Mouse (Mus musculus): ENCODE data around the gene Gimap7. TPM values are rescaled to one million over a fixed set of nuclear protein-coding genes. Genes with fewer than 3 reads are reported as not detected.

Gene Gimap7
- polyA plus RNA-seq, 1 experiment from 2014 or later: not detected

DNA sequence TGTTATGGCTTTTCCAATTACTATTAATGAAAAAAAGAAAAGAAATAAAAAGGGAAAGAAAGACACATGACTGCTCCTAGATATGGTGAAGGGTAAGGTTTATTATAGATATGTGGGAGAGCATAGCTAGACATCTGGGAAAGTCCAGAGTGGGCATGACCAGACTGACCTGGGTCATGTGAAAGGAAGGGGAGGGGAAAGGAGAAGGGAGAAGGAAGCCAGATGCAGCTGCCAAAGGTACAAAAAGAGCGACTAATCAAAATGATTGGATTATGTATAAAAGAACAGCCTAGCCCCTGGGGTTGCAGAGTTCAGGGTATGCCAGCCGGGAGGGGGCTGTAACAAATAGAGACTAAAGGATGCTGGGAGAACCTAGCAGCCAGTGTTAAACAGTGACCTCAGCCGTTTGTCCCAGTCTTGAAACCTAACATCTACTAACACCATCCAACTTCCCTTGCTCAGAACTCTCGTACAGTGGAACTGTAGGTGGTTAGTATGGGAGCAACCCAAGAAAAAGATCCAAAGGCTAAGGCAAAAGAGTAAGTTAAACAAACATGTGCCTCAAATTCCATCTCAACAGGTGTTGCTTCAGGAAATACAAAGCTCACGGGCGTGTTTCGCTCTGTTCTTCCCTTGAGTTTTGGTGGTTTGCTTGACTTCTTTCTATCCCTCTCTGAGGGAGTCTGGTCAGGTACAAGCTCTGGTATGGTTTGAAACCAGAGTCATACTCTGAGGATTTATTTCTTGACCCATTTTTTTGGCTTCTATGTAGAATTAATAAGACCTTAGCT, 20.2 kb upstream of the Gimap7 start:
- no peak overlapping the region for H3K4me2 ChIP-seq (replicated peaks)
- H3K4me3 ChIP-seq: no peak overlapping the region
- H3K9ac ChIP-seq (replicated peaks): no peak overlapping the region
- ATAC-seq (replicated peaks): no peak
- H3K27me3 ChIP-seq: no peaks in the 10 kb centered on the region
- no peak overlapping the region for H3K27ac ChIP-seq (replicated peaks)
- H3K9me3 ChIP-seq: no peaks in the 10 kb centered on the region
- no peaks in the 10 kb centered on the region for H3K36me3 ChIP-seq
- no peaks in the 10 kb centered on the region for H3K4me1 ChIP-seq
- 80% methylated on average over 7 of the region's 7 CpGs for WGBS

DNA sequence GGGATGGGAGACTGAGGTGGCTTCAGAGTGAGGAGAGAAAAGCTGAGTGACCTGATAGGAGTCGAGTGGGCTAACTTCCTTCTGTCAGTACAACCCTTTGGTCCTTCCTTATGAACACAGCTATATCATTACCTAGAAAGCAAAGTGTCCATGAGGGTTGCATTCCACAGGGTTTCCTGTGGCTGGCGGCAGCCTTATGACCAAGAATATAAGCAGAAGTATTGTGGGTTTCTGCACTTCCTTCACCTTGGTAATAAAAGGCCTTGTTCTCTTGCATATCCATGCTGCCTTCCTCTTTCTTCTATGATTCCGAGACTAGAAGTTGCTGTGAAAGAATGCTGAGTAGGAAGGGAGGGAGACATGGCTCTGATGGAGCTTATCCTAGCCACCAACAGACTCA, 19.5 kb upstream of the Gimap7 start:
- no peaks in the 10 kb centered on the region for H3K4me1 ChIP-seq
- no peak overlapping the region for H3K4me3 ChIP-seq
- H3K36me3 ChIP-seq: no peaks in the 10 kb centered on the region
- no peaks in the 10 kb centered on the region for H3K9me3 ChIP-seq
- H3K4me2 ChIP-seq (replicated peaks): no peak overlapping the region
- no peak overlapping the region for H3K9ac ChIP-seq (replicated peaks)
- 86% methylated on average over 3 of the region's 3 CpGs for whole genome bisulfite sequencing
- no peaks in the 10 kb centered on the region for H3K27me3 ChIP-seq
- ATAC-seq (replicated peaks): no peak
- H3K27ac ChIP-seq (replicated peaks): no peak overlapping the region

DNA sequence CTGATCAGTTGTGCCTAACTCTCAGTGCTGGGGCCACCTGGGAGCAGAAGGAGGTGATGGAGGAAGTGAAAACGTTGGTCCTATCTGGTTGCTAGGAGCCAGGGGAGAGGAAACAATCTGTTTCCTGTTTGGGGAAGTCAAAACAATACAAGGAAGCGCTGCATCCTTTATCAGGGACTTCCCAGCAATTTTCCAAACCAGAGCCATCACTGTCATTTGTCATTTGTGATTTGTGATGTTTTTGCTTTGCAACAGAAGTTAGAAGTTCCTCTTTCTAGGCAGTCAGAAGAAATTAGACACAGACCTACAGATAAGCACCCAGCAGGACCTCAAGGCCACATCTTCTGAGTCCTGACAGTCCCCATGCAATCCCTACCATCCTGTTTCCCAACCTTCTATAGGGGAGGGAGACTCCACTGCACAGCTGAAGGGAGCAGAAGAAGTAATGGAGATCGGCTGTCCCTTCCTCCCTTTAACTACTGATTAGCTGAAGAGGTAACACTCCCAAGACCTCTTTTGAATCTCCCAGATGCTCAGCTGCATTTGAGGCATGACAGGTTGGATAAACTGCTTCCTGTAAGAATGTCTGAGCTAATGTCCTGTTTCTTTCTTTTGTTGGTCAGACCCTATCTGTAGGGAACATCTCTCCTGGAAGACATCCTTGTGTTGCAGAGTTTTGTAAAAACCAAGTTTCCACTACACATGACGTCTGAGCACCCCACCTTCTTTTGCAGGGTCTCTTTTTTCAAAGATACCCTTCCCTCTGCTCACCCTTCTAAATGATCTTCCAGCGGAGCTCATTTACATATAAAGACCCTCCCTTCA, 18.0 kb upstream of the Gimap7 start:
- no peak overlapping the region for H3K27ac ChIP-seq (replicated peaks)
- no peaks in the 10 kb centered on the region for H3K4me1 ChIP-seq
- no peak overlapping the region for H3K9ac ChIP-seq (replicated peaks)
- H3K27me3 ChIP-seq: no peaks in the 10 kb centered on the region
- H3K4me3 ChIP-seq: no peak overlapping the region
- ATAC-seq (replicated peaks): no peak
- WGBS: 64% methylated on average over 5 of the region's 5 CpGs
- H3K4me2 ChIP-seq (replicated peaks): no peak overlapping the region
- no peaks in the 10 kb centered on the region for H3K9me3 ChIP-seq
- no peaks in the 10 kb centered on the region for H3K36me3 ChIP-seq

DNA sequence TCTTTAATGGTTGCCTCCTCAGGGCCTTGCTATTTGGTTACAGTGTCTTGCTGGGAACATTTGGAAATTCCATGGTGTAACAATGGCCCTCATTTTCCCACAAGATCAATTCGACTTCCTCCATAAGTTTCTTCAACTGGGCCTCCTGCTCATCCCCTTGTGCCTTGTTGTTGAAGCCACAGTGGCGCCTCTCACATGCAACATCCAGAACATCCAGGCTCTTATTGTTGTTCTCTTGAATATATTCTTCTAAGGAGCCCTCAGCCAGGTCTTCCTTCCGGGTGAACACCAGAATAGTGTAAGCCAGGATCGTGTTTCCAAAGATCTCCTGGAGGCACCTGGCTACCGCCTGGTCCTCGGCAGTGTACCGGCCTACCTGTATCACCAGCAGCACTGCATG, 16.3 kb upstream of the Gimap7 start:
- Histone ChIP-seq H3K36me3 (no peaks in the 10 kb centered on the region), H3K4me3 (no peak overlapping the region), H3K4me2 (replicated peaks) (no peak overlapping the region), H3K27ac (replicated peaks) (no peak overlapping the region), H3K4me1 (no peaks in the 10 kb centered on the region), H3K9ac (replicated peaks) (no peak overlapping the region), H3K27me3 (no peaks in the 10 kb centered on the region), H3K9me3 (no peaks in the 10 kb centered on the region)
- WGBS: 86% methylated on average over 7 of the region's 7 CpGs
- ATAC-seq (replicated peaks): no peak

DNA sequence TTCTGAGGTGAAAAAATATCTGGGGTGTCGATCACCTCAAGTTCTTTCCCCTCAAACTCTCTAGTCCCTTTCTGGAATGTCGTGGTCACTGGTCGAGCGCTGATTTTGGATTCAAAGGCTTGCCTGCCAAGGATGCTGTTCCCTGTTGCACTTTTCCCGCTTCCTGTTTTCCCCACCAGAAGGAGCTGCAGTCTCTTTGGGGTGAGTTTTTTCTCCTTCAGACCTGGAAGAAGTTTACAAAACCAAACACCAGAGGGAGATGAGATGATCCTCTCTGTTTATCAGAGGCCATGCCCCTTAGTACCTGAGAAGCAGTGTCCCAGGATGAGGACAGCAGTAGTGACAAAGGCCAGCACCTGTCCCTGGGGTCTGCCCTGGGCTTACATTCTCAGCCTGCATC, 15.8 kb upstream of the Gimap7 start:
- H3K9ac ChIP-seq (replicated peaks): no peak overlapping the region
- 71% methylated on average over 5 of the region's 5 CpGs for WGBS
- no peaks in the 10 kb centered on the region for H3K4me1 ChIP-seq
- no peak overlapping the region for H3K4me2 ChIP-seq (replicated peaks)
- H3K27ac ChIP-seq (replicated peaks): no peak overlapping the region
- H3K4me3 ChIP-seq: no peak overlapping the region
- ATAC-seq (replicated peaks): no peak
- no peaks in the 10 kb centered on the region for H3K36me3 ChIP-seq
- no peaks in the 10 kb centered on the region for H3K9me3 ChIP-seq
- no peaks in the 10 kb centered on the region for H3K27me3 ChIP-seq

DNA sequence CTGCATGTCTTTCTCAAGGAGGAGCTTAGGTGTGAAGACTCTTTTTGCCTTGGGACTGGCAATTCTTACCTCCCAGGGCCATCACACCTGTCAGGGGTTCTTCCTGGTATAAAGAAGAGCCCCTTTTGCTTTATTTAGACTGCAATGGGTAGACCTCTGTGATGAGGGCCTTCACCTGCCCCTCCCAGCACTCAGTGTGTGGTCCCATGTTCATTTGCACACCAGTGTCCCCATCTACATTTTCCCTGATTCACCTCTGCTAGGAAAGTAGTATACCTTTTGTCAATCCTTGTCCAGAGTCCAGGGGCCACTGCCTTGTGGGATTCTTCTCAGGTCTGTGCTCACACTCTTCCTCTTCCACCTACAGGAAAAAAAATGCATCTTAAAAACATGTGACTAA, 14.3 kb upstream of the Gimap7 start:
- no peaks in the 10 kb centered on the region for H3K4me1 ChIP-seq
- H3K27ac ChIP-seq (replicated peaks): no peak overlapping the region
- no peak overlapping the region for H3K4me2 ChIP-seq (replicated peaks)
- no peaks in the 10 kb centered on the region for H3K9me3 ChIP-seq
- ATAC-seq (replicated peaks): no peak
- no peaks in the 10 kb centered on the region for H3K36me3 ChIP-seq
- no peak overlapping the region for H3K4me3 ChIP-seq
- no peak overlapping the region for H3K9ac ChIP-seq (replicated peaks)
- H3K27me3 ChIP-seq: no peaks in the 10 kb centered on the region

DNA sequence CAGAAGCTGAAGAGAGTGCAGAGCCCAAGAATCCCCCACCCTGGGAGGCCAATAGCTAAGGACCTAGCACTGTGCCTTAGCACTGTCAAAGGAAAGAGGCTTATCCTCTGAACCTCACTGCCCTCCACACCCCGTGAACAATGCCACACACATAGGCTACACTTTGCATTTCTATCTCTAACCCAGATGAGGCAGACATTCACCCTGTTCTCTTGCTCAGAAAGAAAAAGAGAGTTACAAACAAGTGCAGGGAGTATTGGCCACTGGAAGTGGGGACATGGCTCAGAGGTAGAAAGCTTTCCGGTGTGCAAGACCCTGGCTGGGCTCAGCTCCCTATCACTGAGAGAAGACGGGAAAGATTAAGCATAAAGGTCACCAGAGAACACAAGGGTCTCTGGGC, 12.3 kb upstream of the Gimap7 start:
- Histone ChIP-seq H3K4me1 (no peaks in the 10 kb centered on the region), H3K4me3 (no peak overlapping the region), H3K27me3 (no peaks in the 10 kb centered on the region), H3K36me3 (no peaks in the 10 kb centered on the region), H3K9ac (replicated peaks) (no peak overlapping the region), H3K9me3 (no peaks in the 10 kb centered on the region), H3K27ac (replicated peaks) (no peak overlapping the region), H3K4me2 (replicated peaks) (no peak overlapping the region)
- WGBS: 52% methylated on average over 3 of the region's 3 CpGs
- ATAC-seq (replicated peaks): no peak

DNA sequence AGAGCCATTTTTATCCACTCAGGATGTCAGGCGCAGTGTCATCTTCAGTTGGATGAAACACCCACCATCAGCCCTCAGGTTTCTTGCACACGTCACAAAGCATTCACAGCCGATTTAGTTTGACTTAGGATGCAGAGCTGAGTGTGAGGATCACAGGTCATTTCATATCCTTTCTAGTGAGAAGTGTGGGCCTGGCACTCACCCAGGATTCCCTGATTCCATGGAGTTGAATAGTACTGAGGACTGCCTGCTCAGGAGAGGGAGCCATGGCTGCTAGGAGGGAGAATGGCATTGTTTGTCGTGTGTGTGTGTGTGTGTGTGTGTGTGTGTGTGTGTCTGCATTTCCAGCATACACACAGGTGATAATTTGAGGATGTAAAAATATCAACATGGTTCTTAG, 1.9 kb downstream of the Gimap7 start:
- Histone ChIP-seq H3K4me1 (no peaks in the 10 kb centered on the region), H3K27ac (replicated peaks) (no peak overlapping the region), H3K4me3 (no peak overlapping the region), H3K9me3 (no peaks in the 10 kb centered on the region), H3K36me3 (no peaks in the 10 kb centered on the region), H3K9ac (replicated peaks) (no peak overlapping the region), H3K27me3 (no peaks in the 10 kb centered on the region), H3K4me2 (replicated peaks) (no peak overlapping the region)
- WGBS: 79% methylated on average over 4 of the region's 4 CpGs
- no peak for ATAC-seq (replicated peaks)

DNA sequence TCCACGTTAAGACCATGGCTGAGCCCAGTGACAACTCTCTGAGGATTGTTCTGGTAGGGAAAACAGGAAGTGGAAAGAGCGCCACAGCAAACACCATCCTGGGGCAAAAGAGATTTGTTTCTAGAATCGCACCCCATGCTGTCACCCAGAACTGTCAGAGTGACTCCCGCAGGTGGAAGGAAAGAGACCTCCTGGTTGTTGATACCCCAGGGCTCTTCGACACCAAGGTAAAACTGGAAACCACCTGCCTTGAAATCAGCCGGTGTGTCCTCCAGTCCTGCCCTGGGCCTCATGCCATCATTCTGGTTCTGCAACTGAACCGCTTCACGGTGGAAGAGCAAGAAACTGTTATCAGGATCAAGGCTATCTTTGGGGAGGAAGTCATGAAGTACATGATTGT, 5.0 kb downstream of the Gimap7 start:
- H3K27ac ChIP-seq (replicated peaks): no peak overlapping the region
- 0 out of 2 replicates have a peak, but pooled peaks cover 2% of the 10 kb centered on the region for H3K4me1 ChIP-seq
- H3K4me3 ChIP-seq: no peak overlapping the region
- H3K4me2 ChIP-seq (replicated peaks): no peak overlapping the region
- H3K27me3 ChIP-seq: no peaks in the 10 kb centered on the region
- no peak for ATAC-seq (replicated peaks)
- no peaks in the 10 kb centered on the region for H3K36me3 ChIP-seq
- no peak overlapping the region for H3K9ac ChIP-seq (replicated peaks)
- WGBS: 87% methylated on average over 8 of the region's 8 CpGs
- no peaks in the 10 kb centered on the region for H3K9me3 ChIP-seq

DNA sequence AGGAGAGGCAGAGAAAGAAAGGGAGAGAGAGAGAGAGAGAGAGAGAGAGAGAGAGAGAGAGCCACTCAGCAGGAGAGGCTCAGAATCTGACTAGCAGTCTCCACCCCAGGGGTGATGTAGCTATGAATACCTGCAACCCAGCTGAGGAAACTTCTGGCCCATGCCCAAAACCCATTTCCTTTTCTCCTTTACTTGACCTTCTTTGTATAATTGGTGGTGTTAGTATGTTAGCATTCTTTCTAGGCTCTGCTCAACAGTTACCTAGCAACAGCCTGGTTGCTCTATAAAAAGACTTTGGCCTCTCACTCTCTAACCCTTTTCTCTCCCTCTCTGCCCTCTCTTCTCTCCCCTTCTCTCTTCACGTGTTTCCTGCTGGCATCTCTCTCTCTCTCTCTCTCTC, 7.1 kb downstream of the Gimap7 start:
- no peak overlapping the region for H3K9ac ChIP-seq (replicated peaks)
- no peaks in the 10 kb centered on the region for H3K27me3 ChIP-seq
- peak; percentile 60; the same call in 1 of the 2 replicates for ATAC-seq (replicated peaks)
- no peaks in the 10 kb centered on the region for H3K9me3 ChIP-seq
- H3K4me2 ChIP-seq (replicated peaks): no peak overlapping the region
- H3K36me3 ChIP-seq: no peaks in the 10 kb centered on the region
- H3K4me3 ChIP-seq: no peak overlapping the region
- 0 out of 2 replicates have a peak, but pooled peaks cover 2% of the 10 kb centered on the region for H3K4me1 ChIP-seq
- H3K27ac ChIP-seq (replicated peaks): no peak overlapping the region
- whole genome bisulfite sequencing: 0% methylated on average over 1 of the region's 1 CpGs

DNA sequence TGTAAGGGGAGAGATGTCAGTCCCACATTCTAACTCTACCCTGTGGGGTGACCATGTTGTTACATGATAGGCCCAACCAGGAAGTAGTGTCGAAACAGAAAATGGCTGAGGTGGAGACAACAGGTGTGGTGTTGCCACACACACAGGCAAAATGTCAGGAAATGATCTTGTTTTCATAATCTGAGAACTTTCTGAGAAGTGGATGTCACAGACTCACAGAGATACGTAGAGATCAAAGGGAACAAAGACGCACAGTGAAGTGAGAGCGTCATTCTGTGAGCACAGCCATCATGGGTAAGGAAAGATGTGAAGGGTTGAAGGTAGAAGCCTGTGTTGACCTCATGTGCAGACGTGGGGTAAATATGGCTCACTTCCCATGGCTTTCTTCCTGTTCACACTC, 9.3 kb downstream of the Gimap7 start:
- no peak for ATAC-seq (replicated peaks)
- Histone ChIP-seq H3K36me3 (no peaks in the 10 kb centered on the region), H3K27me3 (no peaks in the 10 kb centered on the region), H3K4me2 (replicated peaks) (no peak overlapping the region), H3K4me1 (0 out of 2 replicates have a peak, but pooled peaks cover 2% of the 10 kb centered on the region), H3K27ac (replicated peaks) (no peak overlapping the region), H3K4me3 (no peak overlapping the region), H3K9ac (replicated peaks) (no peak overlapping the region), H3K9me3 (no peaks in the 10 kb centered on the region)
- WGBS: 93% methylated on average over 5 of the region's 5 CpGs

DNA sequence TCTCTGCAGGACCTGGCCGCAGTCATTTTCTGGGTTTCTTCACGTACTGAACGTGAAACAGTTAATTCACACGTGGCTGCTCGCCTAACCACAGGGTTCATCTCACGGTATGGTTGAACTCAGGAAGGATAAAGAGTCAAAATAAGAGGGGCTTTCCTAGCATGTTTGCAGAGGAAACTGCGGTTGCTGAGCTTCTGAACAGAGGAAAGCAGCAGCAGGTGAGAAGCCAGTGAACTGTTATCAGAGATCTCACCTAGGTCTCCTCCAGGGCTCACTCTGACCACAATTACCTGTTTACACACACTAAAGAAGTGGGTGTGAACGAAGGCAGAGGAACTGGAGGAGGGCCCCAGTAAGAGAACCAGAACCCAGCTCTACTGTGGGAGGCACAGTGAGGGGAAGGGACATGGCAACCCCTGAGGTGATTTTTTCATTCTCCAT, 14.5 kb downstream of the Gimap7 start:
- Histone ChIP-seq H3K36me3 (no peaks in the 10 kb centered on the region), H3K4me2 (replicated peaks) (no peak overlapping the region), H3K27me3 (no peaks in the 10 kb centered on the region), H3K4me1 (no peaks in the 10 kb centered on the region), H3K4me3 (no peak overlapping the region), H3K9me3 (no peaks in the 10 kb centered on the region), H3K27ac (replicated peaks) (no peak overlapping the region), H3K9ac (replicated peaks) (no peak overlapping the region)
- no peak for ATAC-seq (replicated peaks)
- WGBS: 61% methylated on average over 8 of the region's 8 CpGs

All from forebrain, embryonic 15.5 days (tissue).